Mouse (Mus musculus) left cerebral cortex, adult 2 months (tissue): ENCODE results near the gene Evi5l. TPM values are rescaled to one million over a fixed set of nuclear protein-coding genes. Genes with fewer than 3 reads are reported as not detected.
A peak's percentile ranks its signal among the peaks of the same experiment; 100 is the strongest.
"Not testable (repeated sequence)": the region's sequence is repeated elsewhere in the genome, so short reads cannot be mapped to it uniquely, and the experiment has no call there.

ENCODE experiments used
- DNase-seq, 2 experiments: peaks; one replicate each; pipeline ENCODE4 v3.0.0; 2021 to 2022; ENCODE audit warnings: low spot score in 2 of 2, mixed read lengths in 1 of 2; ENCODE audit errors: extremely low spot score in 1 of 2
- H3K27ac ChIP-seq: fragments of 200-600 bp; 2 replicates; pipeline ENCODE4 v1.8.1; 2022
- H3K4me3 ChIP-seq: fragments of 200-600 bp; 2 replicates; pipeline ENCODE4 v1.8.1; 2022
- CTCF ChIP-seq: fragments of 200-600 bp; IDR thresholded peaks from 2 replicates; pipeline ENCODE4 v1.8.1; 2022; ENCODE audit warnings: antibody characterized with exemption, mild to moderate bottlenecking, moderate library complexity
- intact Hi-C: fragments of 180-260 bp; cut with DNase I; formaldehyde crosslinking; loops from one replicate; pipeline ENCODE4 v1.15.1; 2025
- total RNA-seq, 2 experiments: library from RNA; stranded (reverse); gene quantifications; 2 replicates each; pipeline ENCODE4 v1.2.3; 2021

Evi5l gene
- total RNA-seq, 2 experiments from 2014 or later: 107 to 110 TPM

- TF ChIP-seq CTCF: no peak
- Histone ChIP-seq H3K4me3 (no peak within 1 kb of the TSS), H3K27ac (peak within 1 kb of the TSS; percentile 33; the same call in 1 of the 2 replicates)
- no peak for DNase-seq
- intact Hi-C loops: loop anchor here (2.0 kb wide), 1 partner anchor 33 kb away; no protein-coding TSS in a partner anchor
Measured at GRCm38 (mm10) chr8:4247951-4248540, 81.7 kb downstream of the Evi5l start, which contains the start of gene Tgfbr3l. Tgfbr3l (plus strand) TSS chr8:4248214.

- H3K4me3 ChIP-seq: no peak overlapping the region
- intact Hi-C loops: loop anchor here (2.0 kb wide), 1 partner anchor 34 kb away; no protein-coding TSS in a partner anchor
- no peak for DNase-seq
- H3K27ac ChIP-seq: peak overlapping the region; percentile 33; the same call in 1 of the 2 replicates
- no peak for TF ChIP-seq CTCF
Measured at GRCm38 (mm10) chr8:4249213-4249612, 82.8 kb downstream of the Evi5l start.

DNA sequence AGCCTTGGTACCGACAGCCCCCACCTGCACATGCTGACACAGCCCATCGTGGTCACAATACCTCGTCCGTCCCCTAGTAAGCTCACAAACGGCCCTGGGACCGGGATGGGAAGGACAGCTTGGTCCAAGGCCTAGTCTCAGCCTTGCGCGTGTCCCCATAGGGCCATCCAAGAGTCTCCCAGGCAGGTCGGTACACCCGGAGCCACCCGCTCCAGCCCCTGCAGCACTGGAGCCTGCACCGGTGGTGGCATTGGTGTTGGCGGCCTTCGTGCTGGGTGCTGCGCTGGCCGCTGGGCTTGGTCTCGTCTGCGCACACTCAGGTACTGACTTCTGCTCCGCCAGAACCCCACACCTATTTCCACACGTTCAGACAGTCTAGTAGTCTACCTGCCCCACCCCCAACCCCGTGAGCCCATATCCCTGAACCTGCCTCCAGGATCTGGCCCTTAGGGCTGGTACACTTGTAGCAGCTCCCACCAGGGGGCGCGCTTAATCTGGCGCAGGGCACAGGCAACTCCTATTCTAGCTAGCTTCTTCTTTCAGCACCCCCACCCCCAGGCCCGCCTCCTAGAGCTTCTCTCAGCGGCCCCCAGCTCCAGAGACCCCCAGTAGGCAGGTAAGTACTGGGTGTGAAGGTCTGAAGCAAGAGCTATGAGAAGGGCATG is 84.1 kb downstream of the Evi5l start:
- DNase-seq: peak; percentile 86 to 88
- intact Hi-C loops: no loop called here

GRCm38 (mm10) chr8:4252116-4252760 is 85.9 kb downstream of the Evi5l start:
- Histone ChIP-seq H3K4me3 (peak overlapping the region; percentile 94), H3K27ac (peak overlapping the region; percentile 95)
- no peak for TF ChIP-seq CTCF
- DNase-seq: no peak
- intact Hi-C loops: loop anchor here (2.0 kb wide), 1 partner anchor 13 kb away; the partner anchor contains the start of genes Gm49320 and Map2k7

More for the DNA sequence above, 84.1 kb downstream of the Evi5l start:
- TF ChIP-seq CTCF: peak; percentile 93
- Histone ChIP-seq H3K27ac (no peak overlapping the region), H3K4me3 (no peak overlapping the region)

DNA sequence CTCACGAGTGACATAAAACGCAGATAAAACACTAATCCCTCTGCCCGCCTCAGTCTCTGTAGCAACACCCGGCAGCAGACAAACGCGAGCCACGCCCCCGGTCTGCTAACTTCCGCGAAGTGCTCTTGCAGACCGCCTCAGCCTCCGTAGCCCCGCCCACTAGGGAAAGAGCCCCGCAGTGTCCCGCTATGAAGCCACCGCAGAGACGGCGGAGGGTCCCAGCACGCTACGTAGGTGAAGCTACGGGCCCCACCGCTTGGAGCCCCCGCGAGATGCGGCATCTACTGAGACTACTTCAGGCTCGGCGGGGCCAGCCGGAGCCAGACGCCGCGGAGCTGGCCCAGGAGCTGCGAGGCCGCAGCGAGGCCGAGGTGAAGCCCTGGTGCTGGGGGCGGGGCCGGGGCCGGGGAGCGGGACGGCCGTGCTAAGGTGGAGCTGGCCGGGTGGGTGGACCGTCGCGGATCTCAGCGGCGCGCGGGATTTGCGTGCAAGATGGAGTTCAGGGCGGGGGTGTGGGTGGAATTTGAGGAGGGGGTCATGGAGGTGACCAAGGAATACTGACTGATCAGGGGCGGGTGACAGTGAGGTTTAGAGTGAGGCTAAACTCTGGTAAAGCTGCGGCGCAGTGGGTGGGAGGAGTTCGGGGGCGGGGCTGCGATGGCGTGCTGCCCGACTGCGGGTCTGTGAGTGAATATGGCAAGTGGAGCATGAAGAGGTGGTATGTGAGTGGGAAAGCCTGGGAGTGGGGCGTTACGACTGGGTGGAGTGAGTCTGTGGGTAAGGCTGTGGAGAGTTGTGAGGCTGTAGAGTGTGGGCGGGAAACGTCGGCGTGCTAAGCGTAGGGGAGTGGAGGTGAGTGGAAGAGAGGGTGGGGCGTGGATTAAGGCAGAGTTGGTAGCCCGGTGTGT is 86.8 kb downstream of the Evi5l start, which contains the start of gene Snapc2:
Gene Snapc2 (plus strand): TSS at position 147 of the 908 bp plus-strand sequence.
- H3K27ac ChIP-seq: peak within 1 kb of the TSS; percentile 95
- intact Hi-C loops: loop anchor here (1.0 to 2.0 kb wide), 2 partner anchors 14 to 70 kb away; partner anchors contain the start of genes Gm49320 and Map2k7

DNA sequence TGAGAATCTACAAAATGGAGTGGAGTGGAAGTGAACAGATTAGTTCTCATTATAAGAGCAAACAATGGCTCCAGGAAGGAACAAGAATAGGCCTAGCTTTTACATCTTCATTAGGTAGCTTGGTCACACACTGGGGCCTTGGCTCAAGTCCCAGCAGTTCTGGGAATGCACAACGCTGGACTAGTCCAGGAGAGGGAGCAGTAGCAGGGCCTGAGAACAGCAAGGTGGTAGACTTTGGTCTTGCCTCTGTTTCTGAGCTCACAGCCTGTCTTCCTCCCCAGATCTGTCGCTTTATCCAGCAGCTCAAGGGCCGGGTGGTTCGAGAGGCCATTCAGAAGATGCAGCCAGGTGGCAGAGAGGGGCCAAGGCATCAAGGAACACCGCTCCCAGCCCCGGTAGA is 87.6 kb downstream of the Evi5l start:
- intact Hi-C loops: no loop called here
- peak; percentile 61 to 62 for DNase-seq
- peak overlapping the region; percentile 94 for H3K4me3 ChIP-seq
- H3K27ac ChIP-seq: peak overlapping the region; percentile 95
- peak; percentile 52 for TF ChIP-seq CTCF

More for the DNA sequence above, 86.8 kb downstream of the Evi5l start, which contains the start of gene Snapc2:
- H3K4me3 ChIP-seq: peak within 1 kb of the TSS; percentile 94
- TF ChIP-seq CTCF: no peak
- peak; percentile 95 for DNase-seq

- peak overlapping the region; percentile 16; the same call in 1 of the 2 replicates for H3K27ac ChIP-seq
- intact Hi-C loops: loop anchor here (5.0 kb wide), 2 partner anchors 88 to 113 kb away; partner anchors contain the start of gene Evi5l
- H3K4me3 ChIP-seq, DNase-seq: not testable (repeated sequence)
Measured at GRCm38 (mm10) chr8:4255471-4255870, 89.1 kb downstream of the Evi5l start.

DNA sequence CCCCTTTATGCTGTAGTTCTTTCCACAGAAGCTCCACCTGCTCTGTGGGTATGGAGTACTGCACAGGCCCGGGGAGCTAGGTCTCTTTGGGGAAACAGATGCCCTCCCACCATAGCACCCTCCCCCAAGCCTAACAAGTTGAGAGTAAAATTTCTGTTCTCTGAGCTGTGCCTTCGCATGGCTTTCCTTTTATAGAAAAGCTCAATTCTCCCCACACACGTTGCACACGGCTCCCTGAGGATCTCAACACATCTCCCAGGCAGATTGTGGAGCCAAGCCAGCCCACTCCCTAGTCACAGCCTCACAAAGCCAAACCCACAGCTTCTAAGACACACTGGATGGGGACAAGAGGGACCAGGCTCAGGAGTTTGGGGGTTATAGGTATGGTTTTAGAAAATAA is 90.5 kb downstream of the Evi5l start:
- Histone ChIP-seq H3K27ac (peak overlapping the region; percentile 95), H3K4me3 (peak overlapping the region; percentile 83; the same call in 1 of the 2 replicates)
- peak; percentile 79 to 82 for DNase-seq
- intact Hi-C loops: loop anchor here (5.0 kb wide), 2 partner anchors 90 to 115 kb away; partner anchors contain the start of gene Evi5l
- no peak for TF ChIP-seq CTCF

- Histone ChIP-seq H3K27ac (peak overlapping the region; percentile 95), H3K4me3 (peak overlapping the region; percentile 83)
- TF ChIP-seq CTCF: no peak
- intact Hi-C loops: loop anchor here (5.0 kb wide), 2 partner anchors 90 to 115 kb away; partner anchors contain the start of gene Evi5l
- no peak for DNase-seq
Measured at GRCm38 (mm10) chr8:4257350-4257749, 91.0 kb downstream of the Evi5l start.

GRCm38 (mm10) chr8:4258233-4258632 is 91.9 kb downstream of the Evi5l start:
- peak; percentile 91 for TF ChIP-seq CTCF
- DNase-seq: peak; percentile 84 to 87
- Histone ChIP-seq H3K27ac (peak overlapping the region; percentile 95), H3K4me3 (peak overlapping the region; percentile 83)
- intact Hi-C loops: loop anchor here (5.0 kb wide), 2 partner anchors 91 to 116 kb away; partner anchors contain the start of gene Evi5l
